Mouse (Mus musculus) MEL (cell line): Measurements from ENCODE around the gene Tgoln1. TPM values are rescaled to one million over a fixed set of nuclear protein-coding genes. Genes with fewer than 3 reads are reported as not detected.

ENCODE experiments used
- DNase-seq: peaks from one replicate; pipeline ENCODE4 v3.0.0; 2011; ENCODE audit warnings: low read depth, low spot score
- H3K27ac ChIP-seq: 2 replicates; pipeline ENCODE4 v1.5.1; 2012; ENCODE audit warnings: low read depth, mild to moderate bottlenecking, control low read depth, low read length, moderate library complexity; ENCODE audit not compliant: control insufficient read depth
- H3K27me3 ChIP-seq, 2 experiments: fragments of 150-350 bp in 1 of 2; sonication (generic) in 1 of 2; 2 replicates each; pipeline ENCODE4 v1.6.1; 2012; ENCODE audit warnings: low read length in 2 of 2, mild to moderate bottlenecking in 2 of 2, improper control_type of control experiment in 1 of 2, moderate library complexity in 1 of 2; ENCODE audit not compliant: insufficient read depth in 2 of 2, control insufficient read depth in 1 of 2
- H3K36me3 ChIP-seq, 2 experiments: 2 replicates each; pipeline ENCODE4 v1.6.1; 2012 to 2014; ENCODE audit warnings: low read length in 2 of 2, improper control_type of control experiment in 1 of 2, inconsistent platforms in 1 of 2, mild to moderate bottlenecking in 1 of 2; ENCODE audit not compliant: insufficient read depth in 2 of 2, control insufficient read depth in 1 of 2
- H3K4me1 ChIP-seq, 2 experiments: fragments of 150-350 bp in 1 of 2; sonication (generic) in 1 of 2; 2 replicates each; pipeline ENCODE4 v1.6.1; 2012; ENCODE audit warnings: low read length in 2 of 2, improper control_type of control experiment in 1 of 2, mild to moderate bottlenecking in 1 of 2; ENCODE audit not compliant: insufficient read depth in 2 of 2, control insufficient read depth in 1 of 2
- H3K4me3 ChIP-seq, 2 experiments: fragments of 150-350 bp in 1 of 2; sonication (generic) in 1 of 2; 2 replicates each; pipeline ENCODE4 v1.5.1; 2012; ENCODE audit warnings: low read depth in 2 of 2, low read length in 2 of 2, mild to moderate bottlenecking in 2 of 2, moderate library complexity in 2 of 2, control low read depth in 1 of 2, improper control_type of control experiment in 1 of 2; ENCODE audit not compliant: control insufficient read depth in 1 of 2, insufficient read depth in 1 of 2
- H3K79me2 ChIP-seq: 2 replicates; pipeline ENCODE4 v1.6.1; 2012; ENCODE audit warnings: mild to moderate bottlenecking, low read length, moderate library complexity; ENCODE audit not compliant: control insufficient read depth, poor library complexity, insufficient read depth
- H3K9ac ChIP-seq: 2 replicates; pipeline ENCODE4 v1.6.1; 2012; ENCODE audit warnings: low read depth, mild to moderate bottlenecking, control low read depth, low read length, moderate library complexity; ENCODE audit not compliant: control insufficient read depth, poor library complexity, severe bottlenecking
- H3K9me3 ChIP-seq: fragments of 150-350 bp; sonication (generic); replicated peaks from 2 replicates; pipeline ENCODE4 v1.6.1; 2012; ENCODE audit warnings: mild to moderate bottlenecking, low read length, improper control_type of control experiment, moderate library complexity; ENCODE audit not compliant: insufficient read depth
- BHLHE40 ChIP-seq: IDR thresholded peaks from 2 replicates; pipeline ENCODE4 v1.6.1; 2012; ENCODE audit warnings: low read depth, mild to moderate bottlenecking, inconsistent platforms, low read length, improper control_type of control experiment, borderline replicate concordance
- CHD2 ChIP-seq: IDR thresholded peaks from 2 replicates; pipeline ENCODE4 v1.6.1; 2011; ENCODE audit warnings: low read length, improper control_type of control experiment
- ELF1 ChIP-seq: IDR thresholded peaks from 2 replicates; pipeline ENCODE4 v1.6.1; 2014; ENCODE audit warnings: low read depth, mild to moderate bottlenecking, inconsistent platforms, low read length, improper control_type of control experiment, moderate library complexity
- EP300 ChIP-seq, 2 experiments: IDR thresholded peaks; 2 replicates each; pipeline ENCODE4 v1.6.1; 2011; ENCODE audit warnings: improper control_type of control experiment in 2 of 2, low read length in 2 of 2, low read depth in 1 of 2, mild to moderate bottlenecking in 1 of 2
- GABPA ChIP-seq: IDR thresholded peaks from 2 replicates; pipeline ENCODE4 v1.6.1; 2012; ENCODE audit warnings: low read depth, mild to moderate bottlenecking, inconsistent platforms, low read length, improper control_type of control experiment, moderate library complexity
- GATA1 ChIP-seq: IDR thresholded peaks from 2 replicates; pipeline ENCODE4 v1.6.1; 2011; ENCODE audit warnings: low read depth, low read length, improper control_type of control experiment
- HCFC1 ChIP-seq: IDR thresholded peaks from 2 replicates; pipeline ENCODE4 v1.6.1; 2012; ENCODE audit warnings: low read depth, mild to moderate bottlenecking, inconsistent platforms, low read length, improper control_type of control experiment, moderate library complexity
- JUND ChIP-seq: IDR thresholded peaks from 2 replicates; pipeline ENCODE4 v1.6.1; 2011; ENCODE audit warnings: low read depth, mild to moderate bottlenecking, improper control_type of control experiment, low read length
- KAT2A ChIP-seq: conservative IDR thresholded peaks from 2 replicates; pipeline ENCODE4 v1.6.1; 2012; ENCODE audit warnings: low read depth, low read length, improper control_type of control experiment, inconsistent platforms
- MAFK ChIP-seq: IDR thresholded peaks from 2 replicates; pipeline ENCODE4 v1.6.1; 2011; ENCODE audit warnings: low read depth, mild to moderate bottlenecking, low read length, improper control_type of control experiment, borderline replicate concordance
- MAX ChIP-seq: IDR thresholded peaks from 2 replicates; pipeline ENCODE4 v1.6.1; 2011; ENCODE audit warnings: low read length, improper control_type of control experiment
- MAZ ChIP-seq: IDR thresholded peaks from 2 replicates; pipeline ENCODE4 v1.6.1; 2012; ENCODE audit warnings: low read depth, mild to moderate bottlenecking, inconsistent platforms, low read length, improper control_type of control experiment
- MXI1 ChIP-seq: IDR thresholded peaks from 2 replicates; pipeline ENCODE4 v1.6.1; 2011; ENCODE audit warnings: mild to moderate bottlenecking, low read depth, low read length, improper control_type of control experiment
- MYB ChIP-seq: IDR thresholded peaks from 2 replicates; pipeline ENCODE4 v1.6.1; 2011; ENCODE audit warnings: mild to moderate bottlenecking, low read depth, low read length, improper control_type of control experiment
- MYC ChIP-seq: IDR thresholded peaks from 2 replicates; pipeline ENCODE4 v1.6.1; 2011; ENCODE audit warnings: low read depth, mild to moderate bottlenecking, low read length, improper control_type of control experiment, moderate library complexity
- NELFE ChIP-seq: IDR thresholded peaks from 2 replicates; pipeline ENCODE4 v1.6.1; 2011; ENCODE audit warnings: low read depth, low read length, improper control_type of control experiment
- NRF1 ChIP-seq: IDR thresholded peaks from 2 replicates; pipeline ENCODE4 v1.6.1; 2014; ENCODE audit warnings: low read depth, mild to moderate bottlenecking, inconsistent platforms, low read length, improper control_type of control experiment, moderate library complexity; ENCODE audit not compliant: poor library complexity, insufficient read depth, severe bottlenecking
- POLR2A ChIP-seq, 2 experiments: IDR thresholded peaks; 2 replicates each; pipeline ENCODE4 v1.6.1; 2011 to 2012; ENCODE audit warnings: low read length in 2 of 2, mild to moderate bottlenecking in 2 of 2, control low read depth in 1 of 2, improper control_type of control experiment in 1 of 2, low read depth in 1 of 2, moderate library complexity in 1 of 2; ENCODE audit not compliant: control insufficient read depth in 1 of 2, insufficient read depth in 1 of 2, poor library complexity in 1 of 2
- POLR2AphosphoS2 ChIP-seq: IDR thresholded peaks from 2 replicates; pipeline ENCODE4 v1.6.1; 2011; ENCODE audit warnings: low read length, improper control_type of control experiment
- RAD21 ChIP-seq: IDR thresholded peaks from 2 replicates; pipeline ENCODE4 v1.6.1; 2011; ENCODE audit warnings: mild to moderate bottlenecking, low read depth, low read length, improper control_type of control experiment
- RCOR1 ChIP-seq: IDR thresholded peaks from 2 replicates; pipeline ENCODE4 v1.6.1; 2012; ENCODE audit warnings: low read depth, mild to moderate bottlenecking, inconsistent platforms, low read length, improper control_type of control experiment
- SIN3A ChIP-seq: IDR thresholded peaks from 2 replicates; pipeline ENCODE4 v1.6.1; 2012; ENCODE audit warnings: low read length, improper control_type of control experiment, inconsistent platforms
- SMC3 ChIP-seq: IDR thresholded peaks from 2 replicates; pipeline ENCODE4 v1.6.1; 2011; ENCODE audit warnings: low read depth, low read length, improper control_type of control experiment
- TBP ChIP-seq: IDR thresholded peaks from 2 replicates; pipeline ENCODE4 v1.8.0; 2011; ENCODE audit warnings: low read depth, low read length, improper control_type of control experiment
- TCF12 ChIP-seq: IDR thresholded peaks from 2 replicates; pipeline ENCODE4 v1.6.1; 2014; ENCODE audit warnings: low read depth, mild to moderate bottlenecking, inconsistent platforms, low read length, improper control_type of control experiment, moderate library complexity
- ZC3H11A ChIP-seq: IDR thresholded peaks from 2 replicates; pipeline ENCODE4 v1.6.1; 2012; ENCODE audit warnings: low read depth, mild to moderate bottlenecking, inconsistent platforms, low read length, improper control_type of control experiment
- ZMIZ1 ChIP-seq: IDR thresholded peaks from 2 replicates; pipeline ENCODE4 v1.6.1; 2012; ENCODE audit warnings: low read depth, mild to moderate bottlenecking, inconsistent platforms, low read length, improper control_type of control experiment, moderate library complexity
- ZNF384 ChIP-seq: IDR thresholded peaks from 2 replicates; pipeline ENCODE4 v1.6.1; 2012; ENCODE audit warnings: low read depth, mild to moderate bottlenecking, inconsistent platforms, low read length, improper control_type of control experiment
- polyA plus RNA-seq, 2 experiments: library from polyadenylated mRNA; stranded (reverse) in 1 of 2; unstranded in 1 of 2; fragments of >175 nt in 1 of 2; fragments of >200 nt in 1 of 2; gene quantifications; 2 replicates each; pipeline versions ENCODE4 v1.2.1 to v1.2.4; 2012; ENCODE audit warnings: low replicate concordance in 2 of 2, low read depth in 1 of 2; ENCODE audit not compliant: insufficient read length in 2 of 2, insufficient read depth in 1 of 2, missing spikeins in 1 of 2
- total RNA-seq: library from RNA; depleted of rRNA; stranded (reverse); fragments of 300-350 nt; gene quantifications from 2 replicates; pipeline ENCODE4 v1.2.3, GENCODE M21; 2012; rRNA removed

The Tgoln1 gene
- total RNA-seq = 19.3 and 23.9 TPM in 2 replicates
- 100 to 1,000 TPM in 1 of 2 experiments, 10 to 100 TPM in 1; 20.6 to 106 TPM for polyA plus RNA-seq

DNA sequence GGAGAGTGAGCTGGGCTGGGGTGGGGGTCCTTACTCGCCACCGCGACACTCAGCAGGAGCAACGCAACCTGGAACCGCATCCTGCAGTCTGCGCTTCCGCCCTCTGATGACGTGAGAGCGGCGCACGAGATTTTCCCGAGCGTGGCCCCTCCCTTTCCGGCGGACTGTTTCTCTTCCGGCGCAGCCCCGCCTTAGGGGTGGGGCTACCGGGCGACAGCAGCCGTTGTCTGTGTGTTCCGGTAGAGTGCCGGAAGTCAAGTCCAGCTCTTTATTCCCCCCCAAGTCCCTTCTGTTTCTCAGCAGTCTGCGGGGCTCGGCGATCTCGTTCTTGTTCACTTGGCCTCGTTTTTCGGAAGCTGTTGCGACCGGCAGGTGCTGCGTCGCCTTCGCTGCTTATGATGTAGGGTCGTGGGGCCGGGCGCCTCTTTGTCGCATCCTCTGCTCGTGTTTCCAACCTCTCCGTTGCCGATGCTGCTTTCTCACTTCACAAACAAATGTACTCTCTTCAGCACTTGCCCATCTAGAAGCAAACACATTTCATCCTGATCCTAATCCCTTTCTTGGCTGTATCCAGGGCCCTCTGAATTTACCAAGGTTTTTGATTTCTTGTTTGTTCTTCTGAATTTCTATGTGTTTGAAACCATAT is at the start of gene Tgoln1:
Tgoln1 (minus strand) TSS at position 358 of the 646 bp plus-strand sequence.
- H3K4me1 ChIP-seq = peaks cover 4 to 6% of the 10 kb centered on the region in 2 experiments; a peak in 3 of 4 replicates
- H3K27ac ChIP-seq = peak within 1 kb of the TSS; percentile 61
- H3K79me2 ChIP-seq = peaks cover 18% of the 10 kb centered on the region
- peak within 1 kb of the TSS; percentile 84 for H3K9ac ChIP-seq
- H3K27me3 ChIP-seq = no peaks in the 10 kb centered on the region
- peak; percentile 96 for DNase-seq
- H3K9me3 ChIP-seq = no peaks in the 10 kb centered on the region
- H3K4me3 ChIP-seq = peak within 1 kb of the TSS; percentile 72 to 87
- no peak for TF ChIP-seq JUND
- peak in 1 of 2 experiments; percentile 31; a peak in 1 of 4 replicates for TF ChIP-seq EP300 (IDR thresholded peaks at IDR 0.05; ENCODE audit: low read depth in 1 of 2, low read length in 2 of 2)
- peak; percentile 80 to 94 for TF ChIP-seq POLR2A (IDR thresholded peaks at IDR 0.05; ENCODE audit: control insufficient read depth in 1 of 2, insufficient read depth in 1 of 2, low read depth in 1 of 2, low read length in 2 of 2, poor library complexity in 1 of 2)
- TF ChIP-seq TBP = peak; percentile 90
- no peak for TF ChIP-seq ZC3H11A
- 0 out of 2 replicates have a peak, but pooled peaks have one; percentile 17 for TF ChIP-seq NRF1
- TF ChIP-seq GABPA = 0 out of 2 replicates have a peak, but pooled peaks have one; percentile 41
- TF ChIP-seq SMC3 = no peak
- no peak for TF ChIP-seq GATA1
- peak; percentile 91 for TF ChIP-seq BHLHE40
- TF ChIP-seq HCFC1 = peak; percentile 95
- TF ChIP-seq ELF1 = peak; percentile 95
- TF ChIP-seq NELFE = peak; percentile 92
- peak; percentile 86 for TF ChIP-seq MXI1
- TF ChIP-seq ZNF384 = no peak; the same call in 1 of the 2 replicates
- TF ChIP-seq MAZ = peak; percentile 73; the same call in 1 of the 2 replicates
- peak; percentile 84 for TF ChIP-seq KAT2A
- TF ChIP-seq CHD2 = peak; percentile 56
- no peak for TF ChIP-seq MAFK
- TF ChIP-seq RCOR1 = no peak
- TF ChIP-seq RAD21 = no peak
- peak; percentile 74 for TF ChIP-seq TCF12
- TF ChIP-seq SIN3A = peak; percentile 97
- TF ChIP-seq MYC = peak; percentile 49; the same call in 1 of the 2 replicates
- peak; percentile 70; the same call in 1 of the 2 replicates for TF ChIP-seq ZMIZ1
- no peak for TF ChIP-seq MYB
- peak; percentile 72 for TF ChIP-seq MAX
- peak; percentile 71; the same call in 1 of the 2 replicates for TF ChIP-seq POLR2AphosphoS2
- peaks cover 4 to 14% of the 10 kb centered on the region in 2 experiments for H3K36me3 ChIP-seq
